Mouse (Mus musculus): ENCODE results near the gene Mmd2.

The Mmd2 gene

GRCm38 (mm10) chr5:142605288-142605687 is 3.3 kb downstream of the Mmd2 start:
- in situ Hi-C loops (cut with MboI, MseI): no loop called here

- in situ Hi-C loops (cut with MboI, MseI): no loop called here
Measured at GRCm38 (mm10) chr5:142604379-142604778, 4.2 kb downstream of the Mmd2 start.

GRCm38 (mm10) chr5:142597648-142598390 is 10.8 kb downstream of the Mmd2 start:
- in situ Hi-C loops (cut with MboI, MseI): no loop called here

DNA sequence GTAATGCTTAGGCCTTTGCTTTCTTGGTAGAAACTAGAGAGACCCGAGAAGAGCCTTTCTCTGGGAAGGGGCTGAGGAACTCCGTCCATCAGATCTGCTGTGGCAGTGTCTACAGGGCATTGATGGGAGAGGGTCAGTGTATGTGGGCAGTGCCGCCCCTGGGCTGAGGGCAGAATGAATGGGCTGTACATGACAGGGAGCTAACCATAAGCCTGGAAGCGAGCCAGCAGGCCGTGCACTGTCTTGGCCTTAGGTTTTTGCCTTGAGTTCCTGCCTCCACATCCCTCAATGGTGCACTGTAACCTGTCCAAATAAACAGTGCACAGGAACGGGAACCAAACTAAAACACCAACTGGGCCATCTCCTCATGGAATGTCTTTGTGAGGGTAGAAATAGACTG is 11.9 kb downstream of the Mmd2 start:
- in situ Hi-C loops (cut with MboI, MseI): no loop called here

GRCm38 (mm10) chr5:142595698-142596097 is 12.9 kb downstream of the Mmd2 start:
- in situ Hi-C loops (cut with MboI, MseI): no loop called here

DNA sequence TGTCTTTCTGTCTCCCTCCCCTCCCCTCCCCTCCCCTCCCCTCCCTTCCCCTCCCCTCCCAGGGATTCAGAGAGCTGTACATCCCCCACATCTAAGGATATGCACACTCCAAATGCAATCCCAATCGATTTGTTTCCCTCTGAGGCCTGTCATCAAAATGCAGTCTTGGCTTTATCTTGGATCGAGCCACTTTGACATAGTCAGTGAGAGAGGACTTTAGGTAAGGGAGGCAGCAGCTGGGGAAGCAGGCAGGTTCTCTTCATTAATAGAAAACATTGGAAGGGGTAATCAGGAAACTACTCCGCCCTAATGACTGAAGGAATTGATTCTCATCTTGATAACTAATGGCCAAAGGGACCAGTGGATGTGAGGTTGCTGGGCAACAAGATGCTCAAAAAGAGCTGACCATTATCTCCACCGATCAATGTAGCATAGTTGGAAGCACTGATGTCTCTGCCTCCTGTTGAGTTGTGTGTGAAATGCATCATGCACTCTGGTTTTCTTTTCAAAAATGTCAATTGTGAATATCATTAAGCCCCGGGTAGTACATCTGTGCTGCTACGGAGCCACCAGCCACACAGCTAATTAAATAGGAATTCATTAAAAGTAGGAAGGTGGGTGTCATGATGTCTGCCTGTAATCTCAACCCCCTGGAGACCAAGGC is 17.5 kb downstream of the Mmd2 start:
- in situ Hi-C loops (cut with MboI, MseI): no loop called here

DNA sequence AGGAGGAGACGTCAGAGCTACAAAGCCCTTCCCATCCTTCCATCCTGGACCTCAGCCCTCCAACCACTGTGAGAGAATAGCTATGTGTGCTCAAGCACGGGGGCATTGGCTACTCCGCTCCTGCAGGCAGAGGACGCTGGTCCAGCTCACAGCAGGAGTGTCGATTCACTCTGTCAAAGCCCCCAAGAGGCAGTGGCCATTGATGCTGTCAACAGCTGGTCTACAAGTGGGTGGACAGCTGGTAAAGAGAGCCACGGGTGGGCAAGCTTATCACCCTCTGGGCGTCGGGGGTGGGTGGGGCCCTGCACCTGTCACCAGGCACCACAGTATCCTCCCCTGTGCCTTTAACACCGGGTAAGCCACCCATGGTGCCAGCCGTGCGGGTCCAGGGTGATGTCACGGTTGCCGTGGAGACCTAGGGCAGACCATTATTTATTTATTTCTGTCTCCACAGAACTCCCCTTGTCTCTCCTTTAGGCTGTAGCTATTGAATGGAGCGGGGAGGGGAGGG is 24.9 kb downstream of the Mmd2 start:
- in situ Hi-C loops (cut with MboI, MseI): no loop called here

- in situ Hi-C loops (cut with MboI, MseI): no loop called here
Measured at GRCm38 (mm10) chr5:142581517-142581916, 27.1 kb downstream of the Mmd2 start.

- in situ Hi-C loops (cut with MboI, MseI): no loop called here
Measured at GRCm38 (mm10) chr5:142578192-142578591, 30.4 kb downstream of the Mmd2 start.

- in situ Hi-C loops (cut with MboI, MseI): no loop called here
Measured at GRCm38 (mm10) chr5:142576832-142577231, 31.8 kb downstream of the Mmd2 start.

DNA sequence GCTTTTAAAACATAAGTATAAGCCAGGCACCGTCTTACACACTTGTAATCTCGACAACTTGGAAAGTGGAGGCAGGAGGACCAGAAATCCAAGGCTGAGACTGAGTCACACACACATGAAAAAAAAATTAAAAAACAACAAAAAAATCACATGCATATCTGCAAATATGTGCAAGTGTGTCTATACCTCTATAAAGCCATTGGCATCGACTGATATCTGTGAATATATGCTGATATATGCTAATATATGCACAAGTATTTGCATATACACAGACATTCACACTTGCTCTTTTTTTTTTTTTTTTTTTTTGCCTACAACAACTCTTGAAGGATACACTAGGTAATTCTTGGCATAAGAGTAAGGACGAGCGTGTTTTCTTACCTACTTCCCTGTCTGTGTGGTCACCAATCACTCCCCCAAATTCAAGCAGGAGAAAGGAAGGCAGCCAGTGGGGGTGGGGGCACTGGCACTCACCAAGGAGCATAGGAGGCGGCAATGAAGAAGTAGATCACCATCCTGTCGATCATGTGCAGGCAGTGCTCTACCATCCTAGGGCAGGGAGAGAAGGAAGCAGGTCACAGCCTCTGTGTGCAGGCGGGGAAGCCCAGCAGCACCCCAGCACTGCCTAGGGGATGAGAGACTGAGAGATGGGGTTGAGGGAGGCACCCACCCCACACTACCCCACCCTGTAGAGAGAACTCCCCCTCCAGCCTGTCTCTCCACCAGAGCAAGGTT is 34.1 kb downstream of the Mmd2 start:
- in situ Hi-C loops (cut with MboI, MseI): no loop called here

DNA sequence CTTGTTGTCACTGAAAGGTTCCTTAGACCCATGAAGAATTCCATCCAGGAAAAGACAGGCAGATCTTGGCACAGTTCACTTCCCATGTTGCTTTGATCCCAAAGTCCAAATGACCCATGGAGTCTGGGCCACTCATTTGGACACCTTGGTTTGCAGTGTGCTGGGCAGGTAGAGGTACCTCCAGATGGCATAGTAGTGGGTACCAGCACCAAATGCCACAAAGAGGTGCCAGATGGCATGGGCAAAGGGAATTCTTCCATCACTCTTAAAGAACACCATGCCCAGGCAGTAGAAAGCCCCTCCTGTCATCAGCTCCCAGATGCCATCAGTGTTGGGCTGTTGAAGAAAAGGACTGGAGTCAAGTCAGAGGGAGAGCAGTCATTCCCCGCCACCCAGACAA is 44.0 kb downstream of the Mmd2 start:
- in situ Hi-C loops (cut with MboI, MseI): no loop called here

DNA sequence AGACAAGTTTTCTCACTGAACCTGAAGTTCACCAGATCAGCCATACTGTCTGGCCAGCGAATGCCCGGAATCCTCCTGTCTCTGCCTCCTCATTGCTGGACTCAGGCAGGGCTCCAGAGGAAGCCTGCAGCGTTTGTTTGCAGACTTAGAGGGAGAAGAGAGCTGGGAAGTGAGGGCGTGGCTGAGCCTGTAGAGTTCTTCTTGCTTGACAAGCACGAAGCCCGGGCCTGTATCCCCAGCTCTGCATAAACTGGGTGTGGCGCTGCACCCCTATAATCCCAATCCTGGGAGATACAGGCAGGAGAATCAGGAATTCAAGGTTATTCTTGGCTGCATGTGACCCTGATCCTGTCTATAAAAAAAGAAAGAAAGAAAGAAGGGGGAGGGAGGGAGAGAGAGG is 48.3 kb downstream of the Mmd2 start:
- in situ Hi-C loops (cut with MboI, MseI): no loop called here

DNA sequence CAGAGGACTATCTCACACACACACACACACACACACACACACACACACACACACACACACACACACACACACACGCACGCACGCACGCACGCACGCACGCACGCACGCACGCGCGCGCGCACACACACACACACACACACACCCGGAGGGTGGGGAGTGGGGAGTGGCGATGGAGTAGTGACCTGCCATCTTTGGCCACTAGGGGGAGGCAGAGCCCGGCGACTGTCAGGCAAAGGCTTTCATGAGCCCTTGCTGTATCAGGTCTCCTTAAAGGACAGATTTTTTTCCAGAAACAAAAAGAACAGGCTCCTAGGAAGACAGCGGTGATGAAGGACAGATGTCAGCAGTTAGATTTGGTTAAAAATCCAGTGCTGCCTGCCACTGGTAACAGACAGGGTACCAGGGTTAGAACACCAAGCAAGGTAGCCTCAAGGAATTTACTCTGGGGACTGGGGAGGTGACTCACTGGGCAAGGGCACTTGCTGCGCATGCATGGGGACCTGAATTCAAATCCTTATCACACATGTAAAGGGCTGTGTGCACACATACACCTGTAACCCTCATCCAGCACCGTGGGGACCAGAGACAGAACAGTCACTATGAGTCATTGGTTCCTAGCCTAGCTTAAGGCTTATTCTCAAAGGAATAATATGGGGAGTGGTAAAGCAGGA is 51.1 kb downstream of the Mmd2 start:
- in situ Hi-C loops (cut with MboI, MseI): no loop called here

- in situ Hi-C loops (cut with MboI, MseI): no loop called here
Measured at GRCm38 (mm10) chr5:142556721-142557120, 51.9 kb downstream of the Mmd2 start.

DNA sequence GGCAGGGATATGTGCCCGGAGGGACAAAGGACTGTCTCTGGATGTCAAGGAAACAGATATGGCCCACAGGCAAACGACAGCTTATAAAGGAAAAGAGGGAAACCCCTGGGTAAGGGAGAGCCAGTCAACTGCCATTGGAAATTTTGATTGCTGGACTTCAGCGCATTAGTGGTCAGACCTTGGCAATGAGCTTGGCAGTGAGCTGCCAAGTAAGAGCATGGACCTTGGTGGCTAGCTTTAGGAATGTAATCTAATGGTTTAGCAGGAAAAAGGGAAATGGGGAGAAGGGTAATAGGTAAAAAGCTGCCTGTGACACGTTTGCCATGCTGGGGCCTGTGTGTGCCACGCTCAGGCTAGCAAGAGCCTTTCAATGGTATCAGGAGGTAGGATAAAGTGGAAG is 52.7 kb downstream of the Mmd2 start:
- in situ Hi-C loops (cut with MboI, MseI): no loop called here

DNA sequence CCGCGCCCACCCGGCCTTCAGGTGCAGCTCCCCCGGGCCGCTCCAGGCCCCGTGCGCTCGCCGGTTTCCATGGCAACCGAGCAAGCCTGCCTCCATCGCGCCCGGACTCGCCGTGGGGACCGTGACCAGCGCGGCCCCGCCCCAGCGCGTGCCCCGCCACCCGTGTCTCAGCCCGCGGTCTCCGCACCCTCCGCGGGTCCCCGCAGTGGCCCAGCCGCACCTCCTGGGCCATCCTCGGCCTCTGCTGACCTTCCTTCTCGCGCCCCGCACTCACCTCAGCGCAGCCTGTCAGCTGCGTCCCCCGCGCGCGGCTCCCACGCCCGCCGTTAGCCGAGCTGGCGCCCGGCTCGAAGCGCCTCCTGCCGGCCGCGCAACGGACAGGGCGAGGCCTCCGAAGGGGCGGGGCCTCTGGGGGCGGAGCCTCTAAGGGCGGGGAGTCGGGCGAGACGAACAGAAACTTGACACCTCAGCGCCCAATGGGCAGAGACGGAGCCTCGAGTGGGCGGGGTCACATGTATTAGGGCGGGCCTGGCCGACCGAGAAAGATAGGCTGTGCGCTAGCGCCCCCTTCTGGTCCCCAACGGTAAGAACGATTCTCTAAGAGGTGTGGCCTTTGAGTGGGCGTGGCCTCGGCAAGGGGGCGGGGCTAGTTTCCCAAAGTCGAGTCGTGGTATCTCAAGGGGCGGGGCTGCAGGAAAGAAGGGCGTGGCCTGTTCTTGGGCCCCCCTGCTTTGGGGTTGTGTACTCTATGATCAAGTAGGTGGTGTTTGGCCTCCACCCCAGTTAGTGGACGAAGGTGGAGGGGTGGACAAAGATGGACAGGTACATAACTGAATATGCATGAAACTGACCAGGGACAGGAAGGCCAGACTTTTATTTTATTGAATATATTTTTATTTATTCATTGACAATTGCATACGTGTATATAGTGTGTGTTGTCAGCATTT is 57.6 kb downstream of the Mmd2 start, which contains the start of gene Radil:
Gene Radil (minus strand): TSS at position 393 of the 947 bp plus-strand sequence.
- in situ Hi-C loops (cut with MboI, MseI): no loop called here

DNA sequence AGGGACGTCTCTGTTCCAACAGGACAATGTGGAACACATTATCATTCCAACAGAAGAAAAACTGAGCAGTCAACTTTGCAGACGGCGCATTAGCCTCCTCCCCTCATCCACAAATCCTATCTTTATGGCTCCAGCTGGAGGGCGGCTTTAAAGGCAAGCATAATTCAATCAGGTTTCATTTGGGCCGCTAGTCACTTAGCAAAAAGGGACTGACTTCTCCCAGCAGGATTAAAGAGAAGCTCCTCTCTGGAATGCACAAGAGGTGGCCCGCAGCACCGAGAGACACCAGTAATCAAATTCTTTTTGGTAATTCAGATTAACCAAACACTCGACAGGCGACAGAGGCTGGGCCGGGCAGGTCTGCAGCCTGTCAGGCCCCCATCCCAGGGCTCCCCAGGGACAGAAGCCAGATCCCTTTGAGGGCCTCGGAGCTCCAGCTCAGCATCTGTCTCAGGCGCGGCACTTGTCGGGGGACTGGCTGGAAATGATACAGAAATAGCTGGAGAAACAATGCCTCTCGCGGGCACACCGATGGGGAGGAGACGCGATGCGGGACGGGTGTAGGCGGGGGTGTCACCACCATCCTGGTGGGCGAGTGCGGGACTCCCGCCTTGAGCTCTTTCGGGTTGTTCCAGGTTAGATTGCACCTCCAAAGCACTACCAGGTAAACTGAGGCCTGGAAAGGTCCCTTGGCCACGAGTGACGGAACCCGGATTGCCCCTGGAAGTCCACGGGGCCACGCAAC is 58.5 kb downstream of the Mmd2 start:
- in situ Hi-C loops (cut with MboI, MseI): loop anchor here (5.0 kb wide), 1 partner anchor 68 kb away; no protein-coding TSS in a partner anchor

- in situ Hi-C loops (cut with MboI, MseI): loop anchor here (5.0 kb wide), 1 partner anchor 67 kb away; no protein-coding TSS in a partner anchor
Measured at GRCm38 (mm10) chr5:142549441-142549840, 59.2 kb downstream of the Mmd2 start.

DNA sequence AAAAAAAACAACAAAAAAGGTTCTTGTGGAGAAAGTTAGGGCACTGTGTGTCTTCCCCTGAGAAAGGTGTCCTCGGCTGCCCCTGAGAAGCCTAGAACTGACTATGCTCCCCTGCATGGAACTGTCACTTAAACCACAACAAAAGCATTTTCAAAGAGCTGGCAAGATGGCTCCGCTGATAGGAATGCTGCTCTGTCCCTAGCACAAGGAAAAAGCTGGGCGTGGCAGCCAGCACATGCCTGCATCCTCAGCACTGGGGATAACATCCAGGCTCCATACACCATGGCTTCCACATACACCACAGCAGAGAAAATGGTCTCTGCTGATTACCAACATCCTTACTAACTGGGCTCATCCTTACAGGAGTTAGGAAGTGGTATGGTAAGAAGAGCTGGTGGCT is 61.5 kb downstream of the Mmd2 start:
- in situ Hi-C loops (cut with MboI, MseI): loop anchor here (5.0 kb wide), 1 partner anchor 65 kb away; no protein-coding TSS in a partner anchor

Measured in regulatory T cell (primary cell).